In genomic region chr5:113937650-113938049, GRCm38 (mm10) we compare ENCODE assay signal across 16 mouse cellular contexts. TPM values are rescaled to one million over a fixed set of nuclear protein-coding genes. Genes with fewer than 3 reads are reported as not detected.
DNase-seq lines count a peak whose midpoint lies in the region; ATAC-seq and TF ChIP-seq lines count a peak whose summit lies in the region.
"Had no signal": no experiment of that assay in that cellular context is flagged by ENCODE, and none has a peak within 500 bp of the region (broad histone marks: within the 10 kb centered on the region; RNA-seq: fewer than 3 reads in every experiment).

No protein-coding gene starts in this region.

- intact Hi-C loops in gastrocnemius, adult 2 months (cut with DNase I): no loop called here

- no peak overlapping the region for H3K4me3 ChIP-seq in gastrocnemius, adult 2 months
- no peak overlapping the region for H3K4me3 ChIP-seq in liver, embryonic 11.5 days (ENCODE audit: low read depth, low read length)
- H3K4me3 ChIP-seq in hindbrain, postnatal 0 days (ENCODE audit: low read length): no peak overlapping the region
- H3K4me3 ChIP-seq in stomach, postnatal 0 days (ENCODE audit: low read depth, low read length): no peak overlapping the region
- H3K4me3 ChIP-seq: embryonic facial prominence, embryonic 15.5 days; limb, embryonic 13.5 days had no signal

- H3K9ac ChIP-seq in liver, embryonic 11.5 days (ENCODE audit: low read depth, low read length): no peak overlapping the region
- no peak overlapping the region for H3K9ac ChIP-seq in hindbrain, postnatal 0 days (replicated peaks; ENCODE audit: low read length)
- no peak overlapping the region for H3K9ac ChIP-seq in stomach, postnatal 0 days (ENCODE audit: low read length)
- H3K9ac ChIP-seq: embryonic facial prominence, embryonic 15.5 days; limb, embryonic 13.5 days had no signal

- no peak for TF ChIP-seq CTCF in gastrocnemius, adult 2 months (IDR thresholded peaks at IDR 0.05)
- no peak for TF ChIP-seq CTCF in hindbrain, postnatal 0 days (IDR thresholded peaks at IDR 0.05; ENCODE audit: low read depth)
- no peak for TF ChIP-seq CTCF in stomach, postnatal 0 days (IDR thresholded peaks at IDR 0.05; ENCODE audit: low read depth)

- H3K36me3 ChIP-seq in liver, embryonic 11.5 days (ENCODE audit: control insufficient read depth, insufficient read depth, low read length): peaks cover 23% of the 10 kb centered on the region
- peaks cover 20% of the 10 kb centered on the region; the same call in 1 of the 2 replicates for H3K36me3 ChIP-seq in hindbrain, postnatal 0 days (ENCODE audit: insufficient read depth, low read length)
- peaks cover 22% of the 10 kb centered on the region for H3K36me3 ChIP-seq in stomach, postnatal 0 days (ENCODE audit: control insufficient read depth, insufficient read depth, low read length)

- H3K27me3 ChIP-seq in liver, embryonic 11.5 days (replicated peaks; ENCODE audit: control insufficient read depth, insufficient read depth, low read length): no peaks in the 10 kb centered on the region
- H3K27me3 ChIP-seq in hindbrain, postnatal 0 days (ENCODE audit: insufficient read depth, low read length): no peaks in the 10 kb centered on the region
- no peaks in the 10 kb centered on the region for H3K27me3 ChIP-seq in stomach, postnatal 0 days (ENCODE audit: control insufficient read depth, insufficient read depth, low read length)
- H3K27me3 ChIP-seq: embryonic facial prominence, embryonic 15.5 days; limb, embryonic 13.5 days had no signal

- no peak for TF ChIP-seq EP300 in stomach, postnatal 0 days (optimal IDR thresholded peaks at IDR 0.05)

- peaks cover 26% of the 10 kb centered on the region for H3K4me1 ChIP-seq in liver, embryonic 11.5 days (replicated peaks; ENCODE audit: control insufficient read depth, insufficient read depth, low read length)
- no peaks in the 10 kb centered on the region for H3K4me1 ChIP-seq in hindbrain, postnatal 0 days (ENCODE audit: insufficient read depth, low read length)
- H3K4me1 ChIP-seq in stomach, postnatal 0 days (replicated peaks; ENCODE audit: control insufficient read depth, insufficient read depth): no peaks in the 10 kb centered on the region
- H3K4me1 ChIP-seq: embryonic facial prominence, embryonic 15.5 days; limb, embryonic 13.5 days had no signal

- no peak overlapping the region for H3K27ac ChIP-seq in gastrocnemius, adult 2 months
- peak overlapping the region; percentile 16; the same call in 1 of the 2 replicates for H3K27ac ChIP-seq in liver, embryonic 11.5 days (ENCODE audit: low read depth, low read length)
- H3K27ac ChIP-seq in hindbrain, postnatal 0 days: peak overlapping the region; percentile 15; the same call in 1 of the 2 replicates
- no peak overlapping the region for H3K27ac ChIP-seq in stomach, postnatal 0 days (replicated peaks)
- H3K27ac ChIP-seq: embryonic facial prominence, embryonic 15.5 days; limb, embryonic 13.5 days had no signal

- H3K4me2 ChIP-seq in liver, embryonic 11.5 days: no peak overlapping the region
- no peak overlapping the region for H3K4me2 ChIP-seq in hindbrain, postnatal 0 days (ENCODE audit: low read depth, low read length)
- H3K4me2 ChIP-seq in stomach, postnatal 0 days (replicated peaks; ENCODE audit: low read depth): no peak overlapping the region
- H3K4me2 ChIP-seq: embryonic facial prominence, embryonic 15.5 days; limb, embryonic 13.5 days had no signal

- no peaks in the 10 kb centered on the region for H3K9me3 ChIP-seq in liver, embryonic 11.5 days (ENCODE audit: control insufficient read depth, low read length)
- no peaks in the 10 kb centered on the region for H3K9me3 ChIP-seq in hindbrain, postnatal 0 days (ENCODE audit: low read length)
- no peaks in the 10 kb centered on the region for H3K9me3 ChIP-seq in stomach, postnatal 0 days (ENCODE audit: control insufficient read depth, low read length)
- H3K9me3 ChIP-seq: embryonic facial prominence, embryonic 15.5 days; limb, embryonic 13.5 days had no signal

- 48% methylated on average over 7 of the region's 7 CpGs for WGBS in liver, embryonic 11.5 days
- WGBS in hindbrain, postnatal 0 days: 56% methylated on average over 7 of the region's 7 CpGs
- 76% methylated on average over 7 of the region's 7 CpGs for WGBS in stomach, postnatal 0 days

- peak; percentile 33 for DNase-seq in gastrocnemius, adult 2 months
- no peak for DNase-seq in gastrocnemius, postnatal 25 days
- DNase-seq in liver, embryonic 11.5 days (ENCODE audit: low spot score): no peak
- DNase-seq in liver: no peak
- peak; percentile 45 for DNase-seq in brain, adult 2 months (ENCODE audit: low read depth, low spot score)
- DNase-seq in hindbrain, postnatal 0 days (ENCODE audit: low spot score): no peak
- no peak for DNase-seq in stomach, postnatal 0 days (ENCODE audit: low spot score)
- no peak for DNase-seq in ovary, postnatal 14 days (ENCODE audit: low spot score)
- DNase-seq: cerebellum, postnatal 14 days; kidney, postnatal 10 days; lung, postnatal 14 days; right cerebral cortex, adult 18-20 months; thymus, postnatal 14 days had no signal

- no peak; the same call in 1 of the 2 replicates for ATAC-seq in liver, embryonic 11.5 days (replicated peaks; ENCODE audit: low FRiP score)
- ATAC-seq in hindbrain, postnatal 0 days: no peak
- ATAC-seq in stomach, postnatal 0 days (ENCODE audit: low FRiP score, low TSS enrichment): no peak
- ATAC-seq: activated CD4-positive, CD25-positive, alpha-beta regulatory T cell, adult 4 months had no signal

RNA-seq across cellular contexts. Expression of gene Coro1c, which starts 29.1 kb away (rescaled TPM):
- 10 to 100 TPM in 1 of 2 experiments, 1 to 10 TPM in 1; 7.8 to 11.8 TPM for total RNA-seq in gastrocnemius, adult 2 months (2021)
- 10 to 100 TPM; 11.9 to 17.1 TPM for total RNA-seq in gastrocnemius, postnatal 25 days (2021)
- 122 and 137 TPM in 2 replicates for polyA plus RNA-seq in liver, embryonic 11.5 days (2014; fragmentation: Nextera tagmentation; extraction: Ambion mirVana)
- total RNA-seq in hindbrain, postnatal 0 days (2014; rRNA removed): 151 and 159 TPM in 2 replicates
- 140 and 149 TPM in 2 replicates for polyA plus RNA-seq in hindbrain, postnatal 0 days (2015; fragmentation: Nextera tagmentation; extraction: Ambion mirVana)
- 91.6 and 93.6 TPM in 2 replicates for polyA plus RNA-seq in stomach, postnatal 0 days (2015; fragmentation: Nextera tagmentation; extraction: Ambion mirVana)

RNA-seq across cellular contexts. Expression of gene Ssh1, which starts 56.0 kb away (rescaled TPM):
- 1 to 10 TPM; 6.1 to 7.2 TPM for total RNA-seq in gastrocnemius, adult 2 months (2021)
- total RNA-seq in gastrocnemius, postnatal 25 days (2021): 1 to 10 TPM; 6.5 to 6.7 TPM
- polyA plus RNA-seq in liver, embryonic 11.5 days (2014; fragmentation: Nextera tagmentation; extraction: Ambion mirVana): 16.2 and 17.8 TPM in 2 replicates
- 12.4 and 14.5 TPM in 2 replicates for total RNA-seq in hindbrain, postnatal 0 days (2014; rRNA removed)
- polyA plus RNA-seq in hindbrain, postnatal 0 days (2015; fragmentation: Nextera tagmentation; extraction: Ambion mirVana): 9.7 and 11.6 TPM in 2 replicates
- polyA plus RNA-seq in stomach, postnatal 0 days (2015; fragmentation: Nextera tagmentation; extraction: Ambion mirVana): 5.0 and 5.3 TPM in 2 replicates

Comparison
In these comparisons a context has a peak if more than half of its experiments do, and no peak if none do; other contexts are left out.
1. DNase-seq: peak in gastrocnemius, adult 2 months (single experiment) and brain, adult 2 months (single experiment); none in gastrocnemius, postnatal 25 days (single experiment), liver, embryonic 11.5 days (single experiment), liver (single experiment), hindbrain, postnatal 0 days (single experiment), stomach, postnatal 0 days (single experiment) and ovary, postnatal 14 days (single experiment).
2. H3K27ac ChIP-seq: peak in liver, embryonic 11.5 days (single experiment) and hindbrain, postnatal 0 days (single experiment); none in gastrocnemius, adult 2 months (single experiment) and stomach, postnatal 0 days (single experiment).